7 mouse cellular contexts compared by ENCODE assay signal in the genomic region with DNA sequence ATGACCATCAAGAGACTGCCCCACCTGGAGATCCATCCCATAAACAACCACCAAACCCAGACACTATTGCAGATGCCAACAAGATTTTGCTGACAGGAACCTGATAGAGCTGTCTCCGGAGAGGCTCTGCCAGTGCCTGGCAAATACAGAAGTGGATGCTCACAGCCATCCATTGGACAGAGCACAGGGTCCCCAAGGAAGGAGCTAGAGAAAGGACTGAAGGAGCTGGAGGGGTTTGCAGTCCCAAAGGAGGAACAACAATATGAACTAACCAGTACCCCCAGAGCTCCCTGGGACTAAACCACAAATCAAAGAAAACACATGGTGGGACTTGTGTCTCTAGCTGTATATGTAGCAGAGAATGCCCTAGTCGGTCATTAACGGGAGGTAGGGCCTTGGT. TPM values are rescaled to one million over a fixed set of nuclear protein-coding genes. Genes with fewer than 3 reads are reported as not detected.
DNase-seq lines count a peak whose midpoint lies in the region; ATAC-seq and TF ChIP-seq lines count a peak whose summit lies in the region.
"Not testable (repeated sequence)": the region's sequence is repeated elsewhere in the genome, so short reads cannot be mapped to it uniquely, and the experiment has no call there.

No protein-coding gene starts in this region.

- not testable (repeated sequence) for TF ChIP-seq POLR2A in MEL (IDR thresholded peaks at IDR 0.05; ENCODE audit: control insufficient read depth in 1 of 2, insufficient read depth in 1 of 2, low read depth in 1 of 2, low read length in 2 of 2, poor library complexity in 1 of 2)

- TF ChIP-seq EP300 in MEL (IDR thresholded peaks at IDR 0.05; ENCODE audit: low read depth in 1 of 2, low read length in 2 of 2): not testable (repeated sequence)

- not testable (repeated sequence) for TF ChIP-seq RAD21 in MEL (IDR thresholded peaks at IDR 0.05; ENCODE audit: low read depth, low read length)

- WGBS in forebrain, embryonic 11.5 days: 96% methylated on average over 3 of the region's 3 CpGs
- WGBS in heart, embryonic 13.5 days: 92% methylated on average over 3 of the region's 3 CpGs
- 93% methylated on average over 3 of the region's 3 CpGs for WGBS in hindbrain, postnatal 0 days
- WGBS in limb, embryonic 13.5 days: 91% methylated on average over 3 of the region's 3 CpGs
- WGBS in lung, embryonic 15.5 days: 88% methylated on average over 3 of the region's 3 CpGs
- WGBS in midbrain, embryonic 16.5 days: 96% methylated on average over 3 of the region's 3 CpGs

- H3K79me2 ChIP-seq in MEL (ENCODE audit: control insufficient read depth, insufficient read depth, low read length, poor library complexity): peaks cover 44% of the 10 kb centered on the region

- H3K36me3 ChIP-seq in MEL (ENCODE audit: control insufficient read depth in 1 of 2, insufficient read depth in 2 of 2, low read length in 2 of 2): peaks cover 4 to 41% of the 10 kb centered on the region in 2 experiments
- not testable (repeated sequence) for H3K36me3 ChIP-seq in forebrain, embryonic 11.5 days (ENCODE audit: control insufficient read depth, insufficient read depth, low read length); hindbrain, postnatal 0 days (ENCODE audit: insufficient read depth, low read length); limb, embryonic 13.5 days; lung, embryonic 15.5 days; midbrain, embryonic 16.5 days (ENCODE audit: control insufficient read depth, insufficient read depth, low read length)
- peaks cover 11% of the 10 kb centered on the region for H3K36me3 ChIP-seq in heart, embryonic 13.5 days

- peak overlapping the region; percentile 100 for H3K9ac ChIP-seq in MEL (ENCODE audit: control insufficient read depth, low read depth, low read length, poor library complexity, severe bottlenecking)
- H3K9ac ChIP-seq in forebrain, embryonic 11.5 days (ENCODE audit: low read length); hindbrain, postnatal 0 days (replicated peaks; ENCODE audit: low read length); limb, embryonic 13.5 days; lung, embryonic 15.5 days; midbrain, embryonic 16.5 days (ENCODE audit: low read depth, low read length): not testable (repeated sequence)
- H3K9ac ChIP-seq in heart, embryonic 13.5 days: peak overlapping the region; percentile 96

- H3K9me3 ChIP-seq in MEL (replicated peaks; ENCODE audit: insufficient read depth, low read length); forebrain, embryonic 11.5 days (ENCODE audit: control insufficient read depth, low read length); heart, embryonic 13.5 days; hindbrain, postnatal 0 days (ENCODE audit: low read length); limb, embryonic 13.5 days; lung, embryonic 15.5 days; midbrain, embryonic 16.5 days (replicated peaks; ENCODE audit: control insufficient read depth, low read length, poor library complexity, severe bottlenecking): not testable (repeated sequence)

- DNase-seq in MEL (ENCODE audit: low read depth, low spot score); forebrain, embryonic 11.5 days (ENCODE audit: low spot score); hindbrain, postnatal 0 days (ENCODE audit: low spot score): not testable (repeated sequence)

- peak overlapping the region; percentile 67; the same call in 1 of the 2 replicates for H3K4me2 ChIP-seq in forebrain, embryonic 11.5 days (ENCODE audit: low read depth, low read length, severe bottlenecking)
- H3K4me2 ChIP-seq in heart, embryonic 13.5 days: peak overlapping the region; percentile 78
- H3K4me2 ChIP-seq in hindbrain, postnatal 0 days (ENCODE audit: low read depth, low read length): peak overlapping the region; percentile 69; the same call in 1 of the 2 replicates
- H3K4me2 ChIP-seq in limb, embryonic 13.5 days (replicated peaks): peak overlapping the region; percentile 75
- H3K4me2 ChIP-seq in lung, embryonic 15.5 days: peak overlapping the region; percentile 57; the same call in 1 of the 2 replicates
- H3K4me2 ChIP-seq in midbrain, embryonic 16.5 days (ENCODE audit: low read length): peak overlapping the region; percentile 68

- not testable (repeated sequence) for H3K27me3 ChIP-seq in MEL (ENCODE audit: control insufficient read depth in 1 of 2, insufficient read depth in 2 of 2, low read length in 2 of 2); forebrain, embryonic 11.5 days (ENCODE audit: control insufficient read depth, insufficient read depth, low read length); heart, embryonic 13.5 days (replicated peaks); hindbrain, postnatal 0 days (ENCODE audit: insufficient read depth, low read length); limb, embryonic 13.5 days; lung, embryonic 15.5 days; midbrain, embryonic 16.5 days (ENCODE audit: control insufficient read depth, insufficient read depth, low read depth, low read length)

- ATAC-seq in forebrain, embryonic 11.5 days (replicated peaks; ENCODE audit: low FRiP score); heart, embryonic 13.5 days (ENCODE audit: extremely low read depth, insufficient number of reproducible peaks, low FRiP score, low TSS enrichment); hindbrain, postnatal 0 days; limb, embryonic 13.5 days (ENCODE audit: low FRiP score, low read depth); lung, embryonic 15.5 days (ENCODE audit: borderline replicate concordance, extremely low read depth, low FRiP score, low TSS enrichment); midbrain, embryonic 16.5 days: not testable (repeated sequence)

- H3K4me3 ChIP-seq in MEL (ENCODE audit: control insufficient read depth in 1 of 2, insufficient read depth in 1 of 2, low read depth in 2 of 2, low read length in 2 of 2): peak overlapping the region; percentile 49 to 68
- not testable (repeated sequence) for H3K4me3 ChIP-seq in forebrain, embryonic 11.5 days (ENCODE audit: low read depth, low read length); hindbrain, postnatal 0 days (ENCODE audit: low read length); midbrain, embryonic 16.5 days (ENCODE audit: low read depth, low read length)
- peak overlapping the region; percentile 83 for H3K4me3 ChIP-seq in heart, embryonic 13.5 days
- H3K4me3 ChIP-seq in limb, embryonic 13.5 days: peak overlapping the region; percentile 88
- H3K4me3 ChIP-seq in lung, embryonic 15.5 days: peak overlapping the region; percentile 90

- TF ChIP-seq CTCF in MEL (IDR thresholded peaks at IDR 0.05 in 2 of 3, conservative IDR thresholded peaks at IDR 0.05 in 1 of 3; ENCODE audit: control insufficient read depth in 1 of 3, insufficient read depth in 1 of 3, low read depth in 2 of 3, low read length in 3 of 3, poor library complexity in 1 of 3, severe bottlenecking in 1 of 3); hindbrain, postnatal 0 days (IDR thresholded peaks at IDR 0.05; ENCODE audit: low read depth): not testable (repeated sequence)

- peaks cover 17 to 31% of the 10 kb centered on the region in 2 experiments for H3K4me1 ChIP-seq in MEL (ENCODE audit: control insufficient read depth in 1 of 2, insufficient read depth in 2 of 2, low read length in 2 of 2)
- not testable (repeated sequence) for H3K4me1 ChIP-seq in forebrain, embryonic 11.5 days (replicated peaks; ENCODE audit: control insufficient read depth, insufficient read depth, low read length); hindbrain, postnatal 0 days (ENCODE audit: insufficient read depth, low read length); lung, embryonic 15.5 days; midbrain, embryonic 16.5 days (ENCODE audit: control insufficient read depth, insufficient read depth, low read length)
- peaks cover 25% of the 10 kb centered on the region for H3K4me1 ChIP-seq in heart, embryonic 13.5 days
- peaks cover 11% of the 10 kb centered on the region for H3K4me1 ChIP-seq in limb, embryonic 13.5 days

- H3K27ac ChIP-seq in MEL (ENCODE audit: control insufficient read depth, low read depth, low read length); forebrain, embryonic 11.5 days (ENCODE audit: low read depth, low read length); heart, embryonic 13.5 days (replicated peaks); hindbrain, postnatal 0 days; limb, embryonic 13.5 days; lung, embryonic 15.5 days; midbrain, embryonic 16.5 days (ENCODE audit: low read length): not testable (repeated sequence)

RNA-seq across cellular contexts. Expression of a gene that starts 6.6 kb away (rescaled TPM):
- 19.8 and 23.5 TPM in 2 replicates for total RNA-seq in MEL (2012; rRNA removed)
- 10 to 100 TPM in 1 of 2 experiments, not detected in 1; 28.1 TPM for polyA plus RNA-seq in MEL (2012; ENCODE audit: insufficient read depth in 1 of 2, insufficient read length in 2 of 2, low read depth in 1 of 2, low replicate concordance in 2 of 2, missing spikeins in 1 of 2)
- 44.7 and 51.0 TPM in 2 replicates for polyA plus RNA-seq in forebrain, embryonic 11.5 days (2014; fragmentation: Nextera tagmentation; extraction: Ambion mirVana)
- 19.2 and 23.4 TPM in 2 replicates for polyA plus RNA-seq in heart, embryonic 13.5 days (2015; fragmentation: Nextera tagmentation; extraction: Ambion mirVana)
- 55.3 and 61.3 TPM in 2 replicates for total RNA-seq in hindbrain, postnatal 0 days (2014; rRNA removed)
- 29.1 and 32.2 TPM in 2 replicates for polyA plus RNA-seq in hindbrain, postnatal 0 days (2015; fragmentation: Nextera tagmentation; extraction: Ambion mirVana)
- 40.2 and 45.9 TPM in 2 replicates for polyA plus RNA-seq in limb, embryonic 13.5 days (2015; fragmentation: Nextera tagmentation; extraction: Ambion mirVana)
- polyA plus RNA-seq in lung, embryonic 15.5 days (2015; fragmentation: Nextera tagmentation; extraction: Ambion mirVana): 33.3 and 36.7 TPM in 2 replicates
- 35.4 and 40.8 TPM in 2 replicates for polyA plus RNA-seq in midbrain, embryonic 16.5 days (2015; fragmentation: Nextera tagmentation; extraction: Ambion mirVana)

RNA-seq across cellular contexts. Expression of a gene that starts 21.7 kb away (rescaled TPM):
- 2.9 TPM in 2 replicates for total RNA-seq in MEL (2012; rRNA removed)
- polyA plus RNA-seq in MEL (2012; ENCODE audit: insufficient read depth in 1 of 2, insufficient read length in 2 of 2, low read depth in 1 of 2, low replicate concordance in 2 of 2, missing spikeins in 1 of 2): 1 to 10 TPM in 1 of 2 experiments, not detected in 1; 3.2 TPM
- polyA plus RNA-seq in forebrain, embryonic 11.5 days (2014; fragmentation: Nextera tagmentation; extraction: Ambion mirVana): 25.3 and 25.7 TPM in 2 replicates
- polyA plus RNA-seq in heart, embryonic 13.5 days (2015; fragmentation: Nextera tagmentation; extraction: Ambion mirVana): 8.5 and 9.5 TPM in 2 replicates
- total RNA-seq in hindbrain, postnatal 0 days (2014; rRNA removed): 20.7 and 23.0 TPM in 2 replicates
- 7.1 and 8.7 TPM in 2 replicates for polyA plus RNA-seq in hindbrain, postnatal 0 days (2015; fragmentation: Nextera tagmentation; extraction: Ambion mirVana)
- 6.8 and 7.1 TPM in 2 replicates for polyA plus RNA-seq in limb, embryonic 13.5 days (2015; fragmentation: Nextera tagmentation; extraction: Ambion mirVana)
- polyA plus RNA-seq in lung, embryonic 15.5 days (2015; fragmentation: Nextera tagmentation; extraction: Ambion mirVana): 6.0 and 6.1 TPM in 2 replicates
- 12.3 and 14.0 TPM in 2 replicates for polyA plus RNA-seq in midbrain, embryonic 16.5 days (2015; fragmentation: Nextera tagmentation; extraction: Ambion mirVana)
